Mouse (Mus musculus): ENCODE results near the gene Anxa2.

The Anxa2 gene

DNA sequence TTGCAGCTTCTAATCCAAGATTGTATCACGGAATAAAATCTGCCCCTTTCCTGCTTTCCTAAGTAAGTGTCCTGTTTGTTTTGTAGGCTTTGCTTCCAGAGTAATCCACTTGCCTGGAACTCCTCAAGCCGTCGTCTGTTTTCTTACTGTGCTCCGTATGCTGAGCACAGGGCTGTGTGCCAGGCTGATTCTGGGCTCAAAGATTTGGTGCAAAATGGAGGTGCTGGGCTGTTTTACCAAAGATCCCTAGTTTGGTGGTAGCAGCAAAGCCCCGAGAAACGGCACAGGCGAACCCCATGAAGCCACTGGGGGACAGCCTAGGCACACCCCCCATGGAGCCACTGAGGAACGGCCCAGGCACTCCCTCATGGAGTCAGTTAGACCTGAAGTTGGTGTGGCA lies 60.8 kb downstream of the Anxa2 start:
- DNase-seq: no peak

DNA sequence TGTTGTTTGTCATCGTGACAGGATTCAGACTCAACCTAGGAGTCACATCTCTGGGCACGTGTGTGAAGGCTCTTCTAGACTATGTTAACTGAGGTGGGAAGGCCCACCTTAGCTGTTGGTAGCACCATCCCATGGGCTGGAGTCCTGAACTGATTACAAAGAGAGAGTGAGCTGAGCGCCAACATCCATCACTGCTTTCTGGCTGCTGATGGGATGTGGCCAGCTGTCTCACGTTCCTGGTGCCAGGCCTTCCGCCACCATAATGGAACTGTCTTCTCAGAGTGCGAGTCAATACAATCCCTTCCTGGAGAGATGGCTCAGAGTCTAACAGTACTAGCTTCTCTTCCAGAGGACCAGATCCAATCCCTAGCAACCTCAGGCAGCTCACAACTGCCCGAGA lies 62.0 kb downstream of the Anxa2 start:
- no peak for DNase-seq

GRCm38 (mm10) chr9:69517387-69518035 lies 64.1 kb downstream of the Anxa2 start:
- peak; percentile 16 for DNase-seq
